Mouse (Mus musculus) spleen, adult 2 months (tissue): ENCODE measurements around the gene Trim2. TPM values are rescaled to one million over a fixed set of nuclear protein-coding genes. Genes with fewer than 3 reads are reported as not detected.

Experiments
- DNase-seq, 2 experiments: peaks; one replicate each; pipeline versions ENCODE4 v3.0.0 to v3.0.0-alpha.2; 2012 to 2021; ENCODE audit warnings: low spot score in 2 of 2, low read depth in 1 of 2
- H3K27ac ChIP-seq: fragments of 200-500 bp; 2 replicates; pipeline ENCODE4 v1.5.1; 2012; ENCODE audit warnings: low read length, inconsistent platforms; ENCODE audit not compliant: insufficient read depth
- H3K27me3 ChIP-seq: fragments of 200-500 bp; 2 replicates; pipeline ENCODE4 v1.6.1; 2012; ENCODE audit warnings: mild to moderate bottlenecking, moderate library complexity, low read length, inconsistent platforms; ENCODE audit not compliant: control insufficient read depth, insufficient read depth
- H3K36me3 ChIP-seq: fragments of 200-500 bp; 2 replicates; pipeline ENCODE4 v1.6.1; 2012; ENCODE audit warnings: mild to moderate bottlenecking, low read length, inconsistent platforms; ENCODE audit not compliant: control insufficient read depth, insufficient read depth
- H3K4me1 ChIP-seq: fragments of 200-500 bp; 2 replicates; pipeline ENCODE4 v1.6.1; 2011; ENCODE audit warnings: inconsistent platforms; ENCODE audit not compliant: control insufficient read depth, insufficient read depth, insufficient read length
- H3K4me3 ChIP-seq: fragments of 200-500 bp; 2 replicates; pipeline ENCODE4 v1.5.1; 2011; ENCODE audit warnings: mild to moderate bottlenecking, inconsistent platforms; ENCODE audit not compliant: insufficient read depth, insufficient read length; ENCODE audit errors: extremely low read depth
- CTCF ChIP-seq: fragments of 200-500 bp; IDR thresholded peaks from 2 replicates; pipeline ENCODE4 v1.5.1; 2011; ENCODE audit warnings: mild to moderate bottlenecking, inconsistent platforms; ENCODE audit not compliant: insufficient read depth, insufficient read length, insufficient replicate concordance; ENCODE audit errors: extremely low read depth
- POLR2A ChIP-seq: fragments of 200-500 bp; IDR thresholded peaks from 2 replicates; pipeline ENCODE4 v1.6.1; 2011; ENCODE audit warnings: low read depth, low read length, inconsistent platforms
- WGBS: fragments of 180-500 bp; shearing (Covaris S2); methylation state at CpG from one replicate; pipeline ENCODE4 v1.1.7; 2018; 5-methylcytosine and 5-hydroxymethylcytosine counted together
- polyA plus RNA-seq: library from polyadenylated mRNA; depleted of rRNA; stranded (reverse); fragments of >200 nt; gene quantifications from 2 replicates; pipeline ENCODE4 v1.2.3, GENCODE M21; 2012

Gene Trim2
- polyA plus RNA-seq, 1 experiment, result 5.7 TPM

- H3K4me3 ChIP-seq, result no peak overlapping the region
- DNase-seq, result no peak
- WGBS, result 37% methylated on average over 1 of the region's 1 CpGs
- H3K27me3 ChIP-seq, result no peaks in the 10 kb centered on the region
- no peaks in the 10 kb centered on the region for H3K36me3 ChIP-seq
- no peak overlapping the region for H3K27ac ChIP-seq
- no peaks in the 10 kb centered on the region for H3K4me1 ChIP-seq
- no peak for TF ChIP-seq CTCF
- TF ChIP-seq POLR2A, result no peak
These were observed 41.6 kb downstream of the Trim2 start for GRCm38 (mm10) chr3:84265084-84265483.

- Histone ChIP-seq H3K4me3 (no peak overlapping the region), H3K4me1 (0 out of 2 replicates have a peak, but pooled peaks cover under 1% of the 10 kb centered on the region), H3K36me3 (no peaks in the 10 kb centered on the region), H3K27me3 (0 out of 2 replicates have a peak, but pooled peaks cover under 1% of the 10 kb centered on the region), H3K27ac (no peak overlapping the region)
- TF ChIP-seq POLR2A (no peak), CTCF (no peak)
- DNase-seq, result no peak
- WGBS, result 89% methylated on average over 2 of the region's 2 CpGs
These were observed 42.3 kb downstream of the Trim2 start for GRCm38 (mm10) chr3:84264395-84264794.

GRCm38 (mm10) chr3:84262804-84263203 is 43.9 kb downstream of the Trim2 start:
- no peak overlapping the region for H3K27ac ChIP-seq
- no peaks in the 10 kb centered on the region for H3K36me3 ChIP-seq
- H3K27me3 ChIP-seq, result peaks cover 3% of the 10 kb centered on the region; the same call in 1 of the 2 replicates
- TF ChIP-seq CTCF, result no peak
- no peak for DNase-seq
- peaks cover 3% of the 10 kb centered on the region; the same call in 1 of the 2 replicates for H3K4me1 ChIP-seq
- 74% methylated on average over 3 of the region's 3 CpGs for WGBS
- H3K4me3 ChIP-seq, result no peak overlapping the region

- Histone ChIP-seq H3K27ac (no peak overlapping the region), H3K4me1 (peaks cover 3% of the 10 kb centered on the region; the same call in 1 of the 2 replicates), H3K4me3 (no peak overlapping the region), H3K27me3 (peaks cover 3% of the 10 kb centered on the region; the same call in 1 of the 2 replicates), H3K36me3 (no peaks in the 10 kb centered on the region)
- 91% methylated on average over 6 of the region's 6 CpGs for WGBS
- DNase-seq, result no peak
- TF ChIP-seq CTCF, result no peak
These were observed 44.8 kb downstream of the Trim2 start for GRCm38 (mm10) chr3:84261863-84262262.

- no peak overlapping the region for H3K27ac ChIP-seq
- H3K27me3 ChIP-seq, result peaks cover 3% of the 10 kb centered on the region; the same call in 1 of the 2 replicates
- 88% methylated on average over 7 of the region's 7 CpGs for WGBS
- peaks cover 3% of the 10 kb centered on the region; the same call in 1 of the 2 replicates for H3K4me1 ChIP-seq
- no peak for TF ChIP-seq CTCF
- TF ChIP-seq POLR2A, result no peak
- no peak for DNase-seq
- H3K36me3 ChIP-seq, result no peaks in the 10 kb centered on the region
- H3K4me3 ChIP-seq, result no peak overlapping the region
These were observed 45.8 kb downstream of the Trim2 start for GRCm38 (mm10) chr3:84260837-84261236.

GRCm38 (mm10) chr3:84260024-84260535 is 46.6 kb downstream of the Trim2 start:
- peak overlapping the region; percentile 75 for H3K4me3 ChIP-seq
- TF ChIP-seq POLR2A (no peak), CTCF (no peak)
- no peak for DNase-seq
- no peaks in the 10 kb centered on the region for H3K36me3 ChIP-seq
- peaks cover 3% of the 10 kb centered on the region; the same call in 1 of the 2 replicates for H3K27me3 ChIP-seq
- peaks cover 3% of the 10 kb centered on the region; the same call in 1 of the 2 replicates for H3K4me1 ChIP-seq
- WGBS, result 7% methylated on average over 8 of the region's 8 CpGs
- H3K27ac ChIP-seq, result no peak overlapping the region

GRCm38 (mm10) chr3:84259281-84260023 is 47.2 kb downstream of the Trim2 start:
- Histone ChIP-seq H3K27ac (peak overlapping the region; percentile 47; the same call in 1 of the 2 replicates), H3K27me3 (peaks cover 3% of the 10 kb centered on the region; the same call in 1 of the 2 replicates), H3K36me3 (no peaks in the 10 kb centered on the region), H3K4me3 (peak overlapping the region; percentile 75), H3K4me1 (peaks cover 3% of the 10 kb centered on the region; the same call in 1 of the 2 replicates)
- whole genome bisulfite sequencing, result under 1% methylated on average over 73 of the region's 74 CpGs
- peak; percentile 22 to 45 for DNase-seq
- no peak for TF ChIP-seq POLR2A
- TF ChIP-seq CTCF, result no peak
